Mouse (Mus musculus) mouse embryonic stem cell (cell line): ENCODE measurements around the gene Plch1.

Experiments used
- in situ Hi-C, 2 experiments: fragments of 300-500 bp; cut with MboI; formaldehyde crosslinking; loops; 1 replicate in 1 of 2; 3 replicates in 1 of 2; pipeline ENCODE4 v1.14.3; 2019 to 2020; ENCODE audit warnings: low sequenced_read_pairs in 2 of 2, low pct_unique_long_range_greater_than_20kb in 1 of 2, mixed read lengths in 1 of 2; ENCODE audit not compliant: unreplicated experiment in 1 of 2

Gene Plch1

GRCm38 (mm10) chr3:63871249-63871648 is 28.0 kb downstream of the Plch1 start:
- in situ Hi-C loops: loop anchor here in 1 of 2 experiments (25.0 kb wide), 1 partner anchor 309 kb away; no protein-coding TSS in a partner anchor

DNA sequence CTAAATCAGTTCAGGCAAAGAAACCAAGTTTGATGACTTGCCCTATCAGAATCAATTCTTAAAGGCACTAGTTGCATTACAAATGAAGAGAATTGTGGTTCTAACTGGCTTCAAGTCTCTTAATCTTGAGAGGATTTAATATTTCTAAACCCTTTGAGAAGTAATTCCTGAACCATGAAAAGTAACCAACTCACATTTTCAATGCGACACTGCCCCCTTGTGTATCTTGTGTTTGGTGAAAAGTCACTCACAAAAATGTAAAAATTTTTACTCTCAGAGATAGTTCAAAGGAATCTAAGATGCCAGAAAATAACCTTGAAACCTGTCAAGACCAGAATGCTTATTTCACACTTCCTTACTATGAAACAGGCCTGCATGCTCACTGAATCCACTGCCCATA is 31.0 kb downstream of the Plch1 start:
- in situ Hi-C loops: loop anchor here in 1 of 2 experiments (25.0 kb wide), 1 partner anchor 306 kb away; no protein-coding TSS in a partner anchor

GRCm38 (mm10) chr3:63865069-63865468 is 34.2 kb downstream of the Plch1 start:
- in situ Hi-C loops: loop anchor here in 1 of 2 experiments (25.0 kb wide), 1 partner anchor 303 kb away; no protein-coding TSS in a partner anchor

- in situ Hi-C loops: loop anchor here (5.0 to 25.0 kb wide), 2 partner anchors 300 to 305 kb away; no protein-coding TSS in a partner anchor
Measured at GRCm38 (mm10) chr3:63862716-63863115, 36.6 kb downstream of the Plch1 start.

- in situ Hi-C loops: loop anchor here in 1 of 2 experiments (25.0 kb wide), 1 partner anchor 291 kb away; no protein-coding TSS in a partner anchor
Measured at GRCm38 (mm10) chr3:63852828-63853227, 46.4 kb downstream of the Plch1 start.

- in situ Hi-C loops: loop anchor here in 1 of 2 experiments (25.0 kb wide), 1 partner anchor 289 kb away; no protein-coding TSS in a partner anchor
Measured at GRCm38 (mm10) chr3:63851125-63851698, 48.1 kb downstream of the Plch1 start.

- in situ Hi-C loops: loop anchor here in 1 of 2 experiments (25.0 kb wide), 1 partner anchor 288 kb away; no protein-coding TSS in a partner anchor
Measured at GRCm38 (mm10) chr3:63849765-63850346, 49.4 kb downstream of the Plch1 start.

DNA sequence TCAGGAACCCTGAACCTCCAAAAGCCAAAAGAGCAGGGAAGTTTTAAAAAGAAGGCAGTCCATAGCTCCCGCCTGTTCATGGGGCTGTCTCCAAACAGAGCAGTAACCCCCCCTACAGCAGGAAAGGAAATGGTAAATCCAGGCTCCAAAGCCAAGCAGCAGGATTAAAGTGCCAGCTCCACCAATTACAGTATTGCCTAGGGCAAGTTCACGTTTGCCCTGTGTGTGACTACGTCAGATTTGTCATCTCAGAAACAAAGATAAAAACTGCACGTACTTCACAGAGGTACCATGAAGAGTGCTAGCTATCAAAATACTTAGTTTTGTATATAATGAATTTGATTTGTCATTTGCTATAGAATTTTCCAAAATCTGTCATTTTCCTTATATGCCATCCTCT is 55.1 kb downstream of the Plch1 start:
- in situ Hi-C loops: no loop called here

- in situ Hi-C loops: no loop called here
Measured at GRCm38 (mm10) chr3:63842436-63842835, 56.8 kb downstream of the Plch1 start.

DNA sequence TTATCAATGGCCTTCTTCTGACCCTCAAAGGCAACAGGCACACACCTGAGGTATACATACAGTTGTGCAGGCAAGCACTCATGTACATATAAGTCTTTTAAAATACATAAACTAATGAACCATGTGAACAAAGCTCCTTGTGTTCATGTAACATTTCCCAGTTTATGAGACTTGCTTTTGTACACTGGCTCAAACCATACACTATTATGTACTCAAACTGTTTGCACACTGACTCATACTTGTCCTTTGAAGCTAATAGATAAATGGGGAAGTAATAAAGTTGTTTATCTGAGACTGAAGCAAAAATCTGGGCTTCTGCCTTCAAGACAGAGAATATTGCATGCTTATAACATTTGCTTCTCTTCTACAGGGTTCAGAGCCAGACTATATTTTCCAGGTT is 61.5 kb downstream of the Plch1 start:
- in situ Hi-C loops: no loop called here

DNA sequence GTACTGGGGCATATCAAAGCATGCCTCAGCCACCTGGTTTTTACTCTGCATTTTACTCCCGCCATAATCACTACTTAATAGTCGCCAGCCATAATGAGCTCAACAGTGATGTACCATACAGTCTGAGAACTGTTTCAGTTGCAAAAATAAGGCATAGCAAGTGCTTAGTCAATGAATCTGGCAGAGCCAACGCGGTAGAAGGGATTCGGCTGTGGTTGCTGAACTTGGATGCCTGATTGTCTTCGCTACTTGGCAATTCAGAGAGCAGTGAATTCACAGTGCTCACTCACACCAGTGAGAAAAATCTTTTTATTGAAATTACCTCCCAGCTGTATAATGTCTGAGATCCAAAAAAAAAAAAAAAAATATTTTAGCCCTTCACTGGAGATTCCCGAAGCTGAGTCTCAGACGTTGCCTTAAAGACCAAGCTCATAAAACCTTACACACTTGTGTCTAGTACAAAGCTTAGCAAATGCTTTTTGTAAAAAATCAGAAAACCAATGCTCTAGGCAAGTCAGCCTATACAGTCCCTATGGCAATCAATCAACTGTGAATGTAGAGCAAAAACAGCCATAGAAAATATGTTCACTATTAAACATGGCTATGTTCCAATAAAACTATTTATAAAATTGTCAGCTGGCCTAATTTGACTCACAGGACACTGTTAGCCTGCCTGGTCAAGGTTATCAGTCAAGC is 62.2 kb downstream of the Plch1 start:
- in situ Hi-C loops: no loop called here

DNA sequence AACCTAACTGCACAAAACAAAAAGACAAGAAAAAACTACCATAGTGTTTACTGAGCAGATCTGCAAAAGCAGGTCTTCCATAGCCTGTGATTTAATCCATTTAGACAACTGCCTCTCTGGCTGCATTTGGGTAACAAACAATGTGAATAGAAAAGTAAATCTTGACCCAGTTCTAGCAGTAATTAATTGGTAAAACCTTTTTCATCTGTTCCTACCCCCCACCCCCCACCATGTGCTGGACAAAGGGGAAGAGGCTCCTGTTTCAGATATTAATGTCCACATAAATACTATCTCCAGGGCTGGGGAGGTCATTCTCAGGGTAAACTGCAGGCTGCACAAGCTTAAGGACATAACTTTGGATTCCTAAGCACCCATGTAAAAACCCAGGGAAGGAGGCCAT is 63.5 kb downstream of the Plch1 start:
- in situ Hi-C loops: no loop called here

DNA sequence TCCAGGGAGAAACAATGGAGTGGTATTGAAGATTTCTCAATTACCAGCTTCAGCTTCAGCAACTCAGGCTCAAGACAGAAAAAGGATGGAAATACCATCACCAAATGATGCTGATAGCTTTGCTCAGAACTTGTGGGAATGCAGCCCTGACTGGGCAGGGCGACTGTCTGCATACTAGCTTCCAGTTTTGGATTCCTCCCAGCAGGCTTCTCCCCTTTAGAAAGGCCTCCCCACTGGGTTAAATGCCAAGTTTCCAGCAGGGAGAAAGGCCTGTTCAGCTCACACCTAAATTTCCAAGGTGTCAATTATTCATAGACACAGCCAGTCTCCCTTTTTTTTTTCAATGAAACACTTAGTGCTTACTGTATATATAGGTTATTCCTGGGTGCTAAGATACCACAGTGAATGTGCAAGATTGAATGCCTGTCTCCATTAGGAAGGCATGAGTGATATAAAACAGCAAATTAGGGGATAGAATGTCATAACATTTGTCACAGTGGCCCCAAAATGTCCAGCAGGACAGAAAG is 75.3 kb downstream of the Plch1 start:
- in situ Hi-C loops: no loop called here

GRCm38 (mm10) chr3:63822631-63823030 is 76.6 kb downstream of the Plch1 start:
- in situ Hi-C loops: no loop called here

GRCm38 (mm10) chr3:63815131-63815530 is 84.1 kb downstream of the Plch1 start:
- in situ Hi-C loops: no loop called here

DNA sequence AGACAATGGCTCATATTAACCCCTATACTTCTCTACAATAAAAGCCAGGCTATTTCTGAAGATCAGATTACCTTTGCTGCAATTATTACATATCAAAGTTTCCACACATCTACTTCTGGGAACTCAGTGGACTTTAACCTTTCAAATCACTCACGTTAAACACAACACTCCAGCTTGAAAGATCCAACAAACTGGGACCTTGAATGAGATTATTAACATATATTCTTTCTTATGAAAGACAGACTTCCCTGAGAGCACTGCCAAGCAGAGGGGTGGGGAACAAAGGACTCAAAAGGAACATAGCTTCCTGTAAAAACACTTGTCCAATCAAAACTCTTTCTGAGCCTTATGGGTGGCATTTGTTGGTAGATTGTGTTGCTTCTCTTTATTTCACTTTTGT is 85.1 kb downstream of the Plch1 start:
- in situ Hi-C loops: no loop called here

DNA sequence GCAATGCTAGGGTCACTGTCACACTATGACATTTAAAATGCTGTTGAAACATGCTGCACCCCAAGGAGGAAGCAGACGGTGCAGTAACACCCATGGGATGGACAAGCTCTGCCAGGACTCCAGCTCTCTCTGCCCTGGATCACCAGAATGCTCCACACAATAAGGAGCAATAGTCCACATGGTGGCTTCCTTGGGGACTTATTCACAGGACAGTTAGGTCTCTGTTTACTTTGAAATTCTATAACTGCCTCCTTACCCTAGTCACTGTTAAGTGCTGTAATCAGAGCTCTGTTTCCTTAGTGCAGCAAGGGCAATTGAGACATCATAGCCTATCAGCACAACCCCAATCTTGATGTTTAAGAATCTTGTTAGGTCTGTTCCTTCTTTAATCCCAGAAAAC is 92.4 kb downstream of the Plch1 start:
- in situ Hi-C loops: no loop called here

DNA sequence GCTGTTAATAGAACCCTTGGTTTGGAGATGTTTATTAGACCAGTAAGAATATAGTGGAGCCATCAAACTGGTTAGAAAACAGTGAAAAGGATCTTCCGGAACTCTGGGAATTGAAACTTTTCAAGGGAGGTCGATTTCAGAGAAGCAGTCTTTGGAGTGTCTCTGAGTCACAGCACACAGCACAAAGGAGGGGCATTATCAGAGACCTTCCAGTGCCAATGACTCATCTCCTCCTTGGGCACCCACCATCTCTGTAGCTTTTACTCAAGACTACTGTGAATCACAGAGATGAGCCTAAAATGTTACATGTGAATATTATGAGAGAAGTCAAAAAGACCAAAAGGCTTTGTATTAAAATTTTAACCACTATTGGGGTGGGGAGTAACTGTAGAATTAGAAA is 93.8 kb downstream of the Plch1 start:
- in situ Hi-C loops: no loop called here

GRCm38 (mm10) chr3:63800685-63801084 is 98.6 kb downstream of the Plch1 start:
- in situ Hi-C loops: no loop called here
